Mouse (Mus musculus): ENCODE data around the gene Cd47. TPM values are rescaled to one million over a fixed set of nuclear protein-coding genes. Genes with fewer than 3 reads are reported as not detected.

The Cd47 gene
- polyA plus RNA-seq, 1 experiment from 2014 or later: 96.3 TPM

GRCm38 (mm10) chr16:49847224-49848003 is 47.1 kb downstream of the Cd47 start:
- no peak for ATAC-seq (ENCODE audit: insufficient read depth)
- no peak overlapping the region for H3K9ac ChIP-seq
- WGBS: 77% methylated on average over 5 of the region's 5 CpGs
- no peaks in the 10 kb centered on the region for H3K27me3 ChIP-seq (ENCODE audit: insufficient read depth, low read length)
- no peak for TF ChIP-seq CTCF (IDR thresholded peaks at IDR 0.05; ENCODE audit: low read depth)
- H3K4me3 ChIP-seq (ENCODE audit: low read depth, low read length): no peak overlapping the region
- no peak overlapping the region for H3K27ac ChIP-seq (ENCODE audit: low read depth)
- H3K4me2 ChIP-seq: no peak overlapping the region
- no peaks in the 10 kb centered on the region for H3K9me3 ChIP-seq (ENCODE audit: low read depth, low read length)
- H3K4me1 ChIP-seq (ENCODE audit: insufficient read depth): no peaks in the 10 kb centered on the region
- no peak for DNase-seq
- no peaks in the 10 kb centered on the region for H3K36me3 ChIP-seq (ENCODE audit: insufficient read depth)

GRCm38 (mm10) chr16:49848651-49849050 is 48.3 kb downstream of the Cd47 start:
- H3K27ac ChIP-seq (ENCODE audit: low read depth): no peak overlapping the region
- no peaks in the 10 kb centered on the region for H3K4me1 ChIP-seq (ENCODE audit: insufficient read depth)
- no peak for TF ChIP-seq CTCF (IDR thresholded peaks at IDR 0.05; ENCODE audit: low read depth)
- DNase-seq: no peak
- WGBS: 56% methylated on average over 1 of the region's 1 CpGs
- H3K4me3 ChIP-seq (ENCODE audit: low read depth, low read length): no peak overlapping the region
- no peaks in the 10 kb centered on the region for H3K27me3 ChIP-seq (ENCODE audit: insufficient read depth, low read length)
- H3K9me3 ChIP-seq (ENCODE audit: low read depth, low read length): no peaks in the 10 kb centered on the region
- H3K9ac ChIP-seq: no peak overlapping the region
- no peaks in the 10 kb centered on the region for H3K36me3 ChIP-seq (ENCODE audit: insufficient read depth)
- H3K4me2 ChIP-seq: no peak overlapping the region
- no peak for ATAC-seq (ENCODE audit: insufficient read depth)

GRCm38 (mm10) chr16:49852940-49853339 is 52.6 kb downstream of the Cd47 start:
- Histone ChIP-seq H3K27ac (ENCODE audit: low read depth) (no peak overlapping the region), H3K4me2 (no peak overlapping the region), H3K9me3 (ENCODE audit: low read depth, low read length) (no peaks in the 10 kb centered on the region), H3K4me1 (ENCODE audit: insufficient read depth) (peaks cover 6% of the 10 kb centered on the region; the same call in 1 of the 2 replicates), H3K36me3 (ENCODE audit: insufficient read depth) (no peaks in the 10 kb centered on the region), H3K27me3 (ENCODE audit: insufficient read depth, low read length) (no peaks in the 10 kb centered on the region), H3K4me3 (ENCODE audit: low read depth, low read length) (no peak overlapping the region), H3K9ac (no peak overlapping the region)
- DNase-seq (no peak), ATAC-seq (ENCODE audit: insufficient read depth) (no peak)
- WGBS: 89% methylated on average over 3 of the region's 3 CpGs
- no peak for TF ChIP-seq CTCF (IDR thresholded peaks at IDR 0.05; ENCODE audit: low read depth)

GRCm38 (mm10) chr16:49853633-49854032 is 53.3 kb downstream of the Cd47 start:
- peaks cover 10% of the 10 kb centered on the region for H3K4me1 ChIP-seq (ENCODE audit: insufficient read depth)
- TF ChIP-seq CTCF (IDR thresholded peaks at IDR 0.05; ENCODE audit: low read depth): no peak
- no peak overlapping the region for H3K9ac ChIP-seq
- H3K36me3 ChIP-seq (ENCODE audit: insufficient read depth): no peaks in the 10 kb centered on the region
- H3K9me3 ChIP-seq (ENCODE audit: low read depth, low read length): no peaks in the 10 kb centered on the region
- H3K4me2 ChIP-seq: no peak overlapping the region
- DNase-seq (no peak), ATAC-seq (ENCODE audit: insufficient read depth) (no peak)
- H3K27me3 ChIP-seq (ENCODE audit: insufficient read depth, low read length): no peaks in the 10 kb centered on the region
- WGBS: 89% methylated on average over 6 of the region's 6 CpGs
- no peak overlapping the region for H3K4me3 ChIP-seq (ENCODE audit: low read depth, low read length)
- no peak overlapping the region for H3K27ac ChIP-seq (ENCODE audit: low read depth)

- Histone ChIP-seq H3K4me3 (ENCODE audit: low read depth, low read length) (peak overlapping the region; percentile 86; the same call in 1 of the 2 replicates), H3K27me3 (ENCODE audit: insufficient read depth, low read length) (no peaks in the 10 kb centered on the region), H3K36me3 (ENCODE audit: insufficient read depth) (no peaks in the 10 kb centered on the region), H3K27ac (ENCODE audit: low read depth) (peak overlapping the region; percentile 100; the same call in 1 of the 2 replicates), H3K4me2 (peak overlapping the region; percentile 62), H3K9ac (no peak overlapping the region), H3K4me1 (ENCODE audit: insufficient read depth) (peaks cover 13% of the 10 kb centered on the region), H3K9me3 (ENCODE audit: low read depth, low read length) (no peaks in the 10 kb centered on the region)
- no peak for DNase-seq
- 72% methylated on average over 6 of the region's 6 CpGs for WGBS
- ATAC-seq (ENCODE audit: insufficient read depth): no peak
- no peak for TF ChIP-seq CTCF (IDR thresholded peaks at IDR 0.05; ENCODE audit: low read depth)
Observed at GRCm38 (mm10) chr16:49854194-49854593, 53.9 kb downstream of the Cd47 start.

GRCm38 (mm10) chr16:49854931-49855835 is 54.9 kb downstream of the Cd47 start:
- under 1% methylated on average over 64 of the region's 74 CpGs for WGBS
- Histone ChIP-seq H3K27ac (ENCODE audit: low read depth) (peak overlapping the region; percentile 100), H3K9ac (peak overlapping the region; percentile 80), H3K4me3 (ENCODE audit: low read depth, low read length) (peak overlapping the region; percentile 86), H3K9me3 (ENCODE audit: low read depth, low read length) (no peaks in the 10 kb centered on the region), H3K27me3 (ENCODE audit: insufficient read depth, low read length) (no peaks in the 10 kb centered on the region), H3K4me2 (peak overlapping the region; percentile 62), H3K4me1 (ENCODE audit: insufficient read depth) (peaks cover 13% of the 10 kb centered on the region), H3K36me3 (ENCODE audit: insufficient read depth) (no peaks in the 10 kb centered on the region)
- peak; percentile 71 for TF ChIP-seq CTCF (IDR thresholded peaks at IDR 0.05; ENCODE audit: low read depth)
- peak; percentile 95 for DNase-seq
- ATAC-seq (ENCODE audit: insufficient read depth): peak; percentile 97
